Mouse (Mus musculus) embryonic facial prominence, embryonic 15.5 days (tissue): Measurements from ENCODE around the gene Hoxc12. TPM values are rescaled to one million over a fixed set of nuclear protein-coding genes. Genes with fewer than 3 reads are reported as not detected.

Source experiments
- ATAC-seq: fragments of 200-750 bp; cut with Nextera tagmentation; 2 replicates; pipeline ENCODE4 v1.8.0; 2017; ENCODE audit warnings: low read depth, moderate TSS enrichment; ENCODE audit not compliant: insufficient number of reproducible peaks, low FRiP score, low TSS enrichment
- H3K27ac ChIP-seq: fragments of 300-500 bp; sonication (generic); replicated peaks from 2 replicates; pipeline ENCODE4 v1.5.1; 2015; ENCODE audit warnings: mild to moderate bottlenecking, inconsistent platforms
- H3K27me3 ChIP-seq: fragments of 300-500 bp; sonication (generic); 2 replicates; pipeline ENCODE4 v1.6.1; 2015; ENCODE audit warnings: inconsistent platforms
- H3K36me3 ChIP-seq: fragments of 300-500 bp; sonication (generic); 2 replicates; pipeline ENCODE4 v1.6.1; 2015; ENCODE audit warnings: mild to moderate bottlenecking, inconsistent platforms
- H3K4me1 ChIP-seq: fragments of 300-500 bp; sonication (generic); 2 replicates; pipeline ENCODE4 v1.6.1; 2015; ENCODE audit warnings: inconsistent platforms
- H3K4me2 ChIP-seq: fragments of 300-500 bp; sonication (generic); replicated peaks from 2 replicates; pipeline ENCODE4 v1.6.1; 2015; ENCODE audit warnings: mild to moderate bottlenecking, inconsistent platforms
- H3K4me3 ChIP-seq: fragments of 300-500 bp; sonication (generic); replicated peaks from 2 replicates; pipeline ENCODE4 v1.5.1; 2015; ENCODE audit warnings: mild to moderate bottlenecking, inconsistent platforms
- H3K9ac ChIP-seq: fragments of 300-500 bp; sonication (generic); 2 replicates; pipeline ENCODE4 v1.6.1; 2015; ENCODE audit warnings: inconsistent platforms
- H3K9me3 ChIP-seq: fragments of 300-500 bp; sonication (generic); replicated peaks from 2 replicates; pipeline ENCODE4 v1.6.1; 2016; ENCODE audit warnings: inconsistent platforms
- WGBS: fragments of 180-500 bp; shearing (Covaris S2); methylation state at CpG from one replicate; pipeline ENCODE4 v1.1.7; 2015; 5-methylcytosine and 5-hydroxymethylcytosine counted together
- polyA plus RNA-seq: library from polyadenylated mRNA; unstranded; fragments of >200 nt; fragmentation: Nextera tagmentation; extraction: Ambion mirVana; gene quantifications from 2 replicates; pipeline ENCODE4 v1.2.1, GENCODE M21; 2015

Gene Hoxc12
- polyA plus RNA-seq, result 0.21 TPM in 1 of 2 replicates, not detected in the other

DNA sequence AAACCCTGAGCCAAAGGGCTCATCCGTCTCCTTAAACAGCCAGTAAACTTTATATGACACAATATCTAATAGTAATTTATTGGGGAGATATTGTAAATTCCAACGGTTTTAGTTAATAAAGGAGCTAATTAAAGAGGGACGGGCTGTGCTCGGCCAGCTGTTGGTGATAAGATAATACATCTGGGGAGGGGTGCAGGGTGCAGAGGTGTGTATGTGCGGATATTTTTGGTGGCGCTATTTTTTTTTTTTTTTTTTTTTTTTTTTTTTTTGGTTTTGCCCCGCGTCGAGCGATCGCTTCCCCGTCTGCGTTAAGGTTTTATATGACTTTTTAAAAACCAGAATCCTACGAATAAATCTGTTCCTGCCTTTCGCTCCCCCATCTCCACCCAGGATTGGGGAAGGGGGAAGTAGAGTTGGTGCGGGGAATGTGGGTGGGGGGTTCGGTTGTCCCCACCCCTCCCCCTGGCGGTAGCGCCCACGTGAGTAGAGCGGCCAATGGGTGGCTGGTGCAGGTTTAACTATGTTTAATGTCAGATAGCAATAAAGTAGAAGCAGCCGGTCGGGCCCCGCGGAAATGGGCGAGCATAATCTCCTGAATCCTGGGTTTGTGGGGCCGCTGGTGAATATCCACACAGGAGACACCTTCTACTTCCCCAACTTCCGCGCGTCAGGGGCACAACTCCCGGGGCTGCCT, at the start of gene Hoxc12:
Hoxc12 (plus strand) TSS at position 479 of the 694 bp plus-strand sequence.
- H3K27ac ChIP-seq, result no peak within 1 kb of the TSS
- no peak for ATAC-seq
- no peak within 1 kb of the TSS for H3K4me2 ChIP-seq
- H3K27me3 ChIP-seq, result peaks cover 99% of the 10 kb centered on the region
- WGBS, result under 1% methylated on average over 31 of the region's 31 CpGs
- H3K4me1 ChIP-seq, result peaks cover 8% of the 10 kb centered on the region; the same call in 1 of the 2 replicates
- no peaks in the 10 kb centered on the region for H3K9me3 ChIP-seq
- H3K9ac ChIP-seq, result no peak within 1 kb of the TSS
- H3K36me3 ChIP-seq, result no peaks in the 10 kb centered on the region
- H3K4me3 ChIP-seq, result peak within 1 kb of the TSS; percentile 10; the same call in 1 of the 2 replicates

DNA sequence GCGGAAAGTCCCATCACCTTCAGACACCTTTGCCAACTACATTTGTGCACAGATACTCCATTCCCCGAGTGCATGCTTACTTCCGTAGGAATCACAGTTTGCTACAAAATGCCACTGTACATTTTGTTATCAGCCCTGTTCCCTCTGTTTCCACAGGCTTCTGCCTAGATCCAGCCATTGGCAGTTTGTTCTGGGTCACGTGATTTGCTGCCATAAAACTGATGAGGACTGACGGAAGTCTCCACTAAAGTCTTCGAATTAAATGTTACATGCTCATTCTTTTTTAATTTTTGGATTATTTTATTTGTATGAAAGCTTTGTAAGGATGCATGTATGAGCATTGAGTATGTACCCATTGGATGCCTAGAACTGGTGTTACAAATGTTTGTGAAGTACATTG, 41.4 kb upstream of the Hoxc12 start:
- H3K4me2 ChIP-seq, result no peak overlapping the region
- no peaks in the 10 kb centered on the region for H3K36me3 ChIP-seq
- 87% methylated on average over 6 of the region's 6 CpGs for WGBS
- H3K9me3 ChIP-seq, result no peaks in the 10 kb centered on the region
- no peaks in the 10 kb centered on the region for H3K4me1 ChIP-seq
- no peak for ATAC-seq
- H3K27ac ChIP-seq, result no peak overlapping the region
- peaks cover 35% of the 10 kb centered on the region for H3K27me3 ChIP-seq
- no peak overlapping the region for H3K4me3 ChIP-seq
- H3K9ac ChIP-seq, result no peak overlapping the region

DNA sequence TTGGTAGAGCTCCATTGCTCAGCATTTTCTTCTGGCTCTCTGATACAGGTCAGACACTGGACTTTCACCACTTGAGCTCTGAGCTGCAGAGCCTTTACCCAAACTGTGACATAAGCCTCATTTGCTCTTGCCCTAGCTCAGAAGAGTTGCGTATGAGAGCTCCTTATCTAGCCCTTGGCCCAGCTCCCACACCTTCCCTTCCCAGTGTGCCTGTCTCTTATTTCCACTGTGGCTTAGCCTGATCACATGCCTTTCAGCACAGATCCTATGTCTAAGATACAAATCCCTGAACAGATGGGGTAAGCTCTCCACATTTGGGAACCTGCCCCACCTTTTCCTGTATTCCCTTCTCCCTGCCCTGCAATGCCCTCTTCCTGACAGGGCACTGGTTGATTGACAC, 31.6 kb upstream of the Hoxc12 start:
- no peaks in the 10 kb centered on the region for H3K9me3 ChIP-seq
- no peak overlapping the region for H3K4me2 ChIP-seq
- no peak overlapping the region for H3K4me3 ChIP-seq
- peaks cover 77% of the 10 kb centered on the region for H3K27me3 ChIP-seq
- no peak for ATAC-seq
- WGBS, result 40% methylated on average over 1 of the region's 1 CpGs
- H3K4me1 ChIP-seq, result no peaks in the 10 kb centered on the region
- no peak overlapping the region for H3K27ac ChIP-seq
- H3K9ac ChIP-seq, result no peak overlapping the region
- no peaks in the 10 kb centered on the region for H3K36me3 ChIP-seq

DNA sequence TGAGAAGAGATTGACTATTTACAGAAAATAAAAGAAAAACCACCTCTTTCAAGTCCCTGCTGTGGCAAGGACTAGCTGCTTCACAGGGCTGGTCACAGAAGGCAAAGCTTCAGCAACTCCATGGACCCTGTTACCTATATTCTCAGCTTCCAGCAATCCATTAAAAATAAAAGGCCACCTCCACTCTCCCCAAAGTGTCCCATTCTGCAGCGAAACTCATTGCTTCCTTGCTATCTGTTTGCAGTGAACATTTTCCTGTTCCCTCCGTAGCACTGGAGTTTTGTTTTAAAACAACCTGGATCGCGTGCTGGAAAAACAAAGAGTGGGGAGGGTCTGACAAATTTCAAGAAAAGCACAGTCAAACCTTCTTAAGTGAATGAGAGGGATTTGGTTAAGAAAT, 27.0 kb upstream of the Hoxc12 start:
- 3% methylated on average over 4 of the region's 4 CpGs for WGBS
- Histone ChIP-seq H3K36me3 (no peaks in the 10 kb centered on the region), H3K27me3 (peaks cover 90% of the 10 kb centered on the region), H3K9ac (no peak overlapping the region), H3K27ac (no peak overlapping the region), H3K4me3 (no peak overlapping the region), H3K4me1 (no peaks in the 10 kb centered on the region), H3K9me3 (no peaks in the 10 kb centered on the region), H3K4me2 (no peak overlapping the region)
- ATAC-seq, result no peak

DNA sequence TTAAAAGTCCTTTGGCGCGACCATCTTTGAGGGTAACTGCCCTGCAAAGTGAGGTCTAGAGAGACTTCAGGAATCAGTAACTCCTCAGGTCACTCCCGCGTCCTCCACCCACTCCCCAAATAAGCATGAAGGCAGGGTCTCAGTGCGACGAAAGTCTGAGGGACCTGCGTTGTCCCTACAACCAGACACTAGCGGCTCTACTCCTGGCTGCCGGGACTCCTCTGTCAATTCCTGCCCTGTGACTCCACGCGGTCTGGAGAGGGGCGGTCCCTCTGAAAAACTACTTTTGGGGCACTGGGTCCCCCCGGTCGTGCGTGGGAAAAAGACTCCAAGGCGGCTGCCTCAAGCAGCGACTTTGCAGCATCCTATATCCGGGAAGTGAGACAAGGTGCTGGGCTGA, 26.5 kb upstream of the Hoxc12 start:
- no peak overlapping the region for H3K4me2 ChIP-seq

DNA sequence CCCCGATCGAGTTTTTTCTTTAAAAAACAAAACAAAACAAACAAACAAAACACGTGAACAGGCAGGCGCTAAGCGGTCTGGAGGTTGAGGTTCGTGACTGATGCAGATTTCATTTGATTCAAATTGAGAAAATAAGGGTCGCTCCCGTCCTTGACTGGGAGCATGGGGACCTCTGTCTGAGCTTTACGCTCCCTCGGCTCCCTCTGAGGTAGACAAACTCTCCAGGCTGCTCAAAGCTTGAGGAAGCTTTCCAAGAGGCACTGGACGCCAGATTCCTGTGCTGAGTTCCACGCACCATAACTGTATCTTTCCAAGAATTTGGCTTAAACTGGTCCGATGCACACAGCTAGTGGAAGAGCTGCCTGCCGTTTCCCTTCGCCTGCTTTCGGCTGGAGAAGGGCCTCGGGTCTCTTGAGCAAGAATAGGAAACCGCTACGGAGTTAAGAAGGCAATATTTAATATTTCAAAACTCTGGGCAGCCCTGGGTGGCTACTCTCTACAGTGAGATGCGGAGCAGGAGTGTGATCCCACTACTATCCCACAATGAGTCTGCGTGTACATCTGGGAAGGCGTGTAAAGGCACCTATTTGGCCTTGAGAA, 26.0 kb upstream of the Hoxc12 start:
- WGBS, result 1% methylated on average over 22 of the region's 22 CpGs
- H3K27me3 ChIP-seq, result peaks cover 86% of the 10 kb centered on the region
- no peaks in the 10 kb centered on the region for H3K9me3 ChIP-seq
- no peak overlapping the region for H3K4me2 ChIP-seq
- no peak overlapping the region for H3K9ac ChIP-seq
- H3K27ac ChIP-seq, result no peak overlapping the region
- no peak for ATAC-seq
- no peaks in the 10 kb centered on the region for H3K4me1 ChIP-seq
- H3K4me3 ChIP-seq, result no peak overlapping the region
- no peaks in the 10 kb centered on the region for H3K36me3 ChIP-seq

More for the DNA sequence above, 26.5 kb upstream of the Hoxc12 start:
- under 1% methylated on average over 18 of the region's 18 CpGs for WGBS
- peaks cover 90% of the 10 kb centered on the region for H3K27me3 ChIP-seq
- H3K9ac ChIP-seq, result no peak overlapping the region
- no peaks in the 10 kb centered on the region for H3K36me3 ChIP-seq
- no peaks in the 10 kb centered on the region for H3K4me1 ChIP-seq
- ATAC-seq, result no peak
- no peaks in the 10 kb centered on the region for H3K9me3 ChIP-seq
- H3K4me3 ChIP-seq, result no peak overlapping the region
- no peak overlapping the region for H3K27ac ChIP-seq

DNA sequence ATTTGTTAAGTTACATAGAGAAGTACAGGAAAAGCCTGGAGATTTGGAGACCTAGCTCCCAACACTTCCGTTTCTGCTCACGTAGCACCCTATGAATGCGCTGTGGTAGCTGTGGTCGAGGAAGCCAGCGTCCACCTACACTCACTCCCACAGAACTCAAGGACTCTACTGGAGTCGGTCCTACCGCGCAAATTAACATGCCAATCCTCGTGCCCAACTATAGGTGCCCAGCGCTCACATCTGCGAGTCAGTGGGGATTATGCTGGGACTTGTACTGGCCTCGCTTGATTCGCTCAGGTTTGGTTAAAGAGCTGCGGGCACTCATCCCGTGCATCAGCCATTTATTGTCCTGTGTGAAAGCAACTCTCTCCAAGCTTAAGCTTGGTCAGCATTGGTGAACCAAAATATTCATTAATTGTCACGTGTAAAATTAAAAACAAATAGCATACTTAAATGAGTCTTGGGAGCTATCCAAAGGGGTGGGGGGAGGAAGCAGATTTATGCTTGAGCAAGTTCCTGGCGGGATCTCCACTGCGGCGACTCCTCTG, 23.4 kb upstream of the Hoxc12 start:
- no peak overlapping the region for H3K9ac ChIP-seq
- ATAC-seq, result no peak
- WGBS, result 1% methylated on average over 19 of the region's 19 CpGs
- no peaks in the 10 kb centered on the region for H3K4me1 ChIP-seq
- H3K9me3 ChIP-seq, result no peaks in the 10 kb centered on the region
- no peaks in the 10 kb centered on the region for H3K36me3 ChIP-seq
- H3K27ac ChIP-seq, result no peak overlapping the region
- no peak overlapping the region for H3K4me2 ChIP-seq
- peaks cover 89% of the 10 kb centered on the region for H3K27me3 ChIP-seq
- H3K4me3 ChIP-seq, result no peak overlapping the region

DNA sequence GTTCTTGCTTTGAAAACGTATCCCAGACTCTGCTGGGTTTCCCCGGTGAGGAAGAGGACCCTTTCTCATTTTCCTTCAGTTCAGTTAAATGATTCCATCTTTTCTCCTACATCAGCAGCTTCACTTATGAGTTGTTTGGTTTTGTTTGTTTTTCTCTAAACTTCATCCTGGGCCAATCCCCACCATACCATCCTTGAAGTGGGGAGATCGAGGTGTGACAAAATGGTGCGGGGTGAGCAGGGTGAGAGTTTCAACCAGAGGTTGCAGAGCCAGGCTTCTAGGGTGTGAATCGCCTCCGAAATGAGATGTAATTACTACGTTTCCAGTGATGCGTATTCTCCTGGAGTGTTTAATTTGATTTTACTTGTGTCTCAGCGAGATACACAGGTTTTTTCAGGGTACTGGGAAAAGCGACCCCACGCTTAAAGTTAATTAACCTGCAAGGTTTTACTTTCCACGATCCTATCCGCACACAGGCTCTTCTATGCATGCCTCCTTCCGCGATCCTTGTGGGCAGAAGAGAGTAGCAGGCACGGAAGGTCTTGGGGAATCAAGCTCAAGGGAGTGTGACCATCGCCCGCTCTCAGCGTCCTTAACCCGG, 18.5 kb upstream of the Hoxc12 start:
- Histone ChIP-seq H3K27ac (no peak overlapping the region), H3K9ac (no peak overlapping the region)
- 4% methylated on average over 20 of the region's 20 CpGs for WGBS

DNA sequence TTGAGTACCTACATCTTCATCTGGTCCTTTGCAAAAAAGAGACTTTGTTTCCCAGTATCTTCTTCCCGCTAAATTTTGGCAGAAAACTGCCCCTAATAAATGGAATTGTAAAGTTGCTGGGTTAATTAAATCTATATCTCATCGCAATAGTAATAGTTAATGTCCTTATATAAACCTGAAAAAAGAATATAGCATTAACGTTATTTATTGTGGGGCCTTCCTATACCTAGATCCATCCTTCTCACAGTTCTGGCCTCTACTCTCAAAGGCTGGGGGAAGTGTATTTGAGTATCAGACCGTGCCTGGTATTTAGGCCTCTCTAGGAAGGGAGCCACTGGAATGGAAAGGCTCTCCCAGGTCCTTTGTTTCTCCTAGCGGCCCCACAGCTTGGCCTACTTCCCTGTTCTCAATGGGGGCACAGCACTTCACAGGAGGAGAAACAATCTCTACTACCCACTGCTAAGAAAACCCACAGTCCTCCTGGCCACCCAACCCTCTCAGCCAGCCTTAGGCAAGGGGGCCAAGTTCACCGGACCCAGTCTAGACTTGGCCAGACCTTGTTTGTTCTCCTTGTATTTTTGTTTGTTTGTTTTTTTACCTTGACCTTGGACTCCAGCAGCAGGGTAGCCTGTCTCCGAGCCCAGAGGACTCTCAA, 17.8 kb upstream of the Hoxc12 start:
- Histone ChIP-seq H3K36me3 (no peaks in the 10 kb centered on the region), H3K4me3 (no peak overlapping the region), H3K4me2 (no peak overlapping the region), H3K4me1 (peaks cover 16% of the 10 kb centered on the region), H3K9ac (no peak overlapping the region), H3K27ac (no peak overlapping the region), H3K27me3 (peaks cover 91% of the 10 kb centered on the region), H3K9me3 (no peaks in the 10 kb centered on the region)
- ATAC-seq, result no peak
- 5% methylated on average over 7 of the region's 7 CpGs for whole genome bisulfite sequencing

More for the DNA sequence above, 18.5 kb upstream of the Hoxc12 start:
- Histone ChIP-seq H3K4me2 (no peak overlapping the region), H3K27me3 (peaks cover 91% of the 10 kb centered on the region), H3K4me1 (peaks cover 16% of the 10 kb centered on the region), H3K9me3 (no peaks in the 10 kb centered on the region), H3K36me3 (no peaks in the 10 kb centered on the region), H3K4me3 (no peak overlapping the region)
- ATAC-seq, result no peak

DNA sequence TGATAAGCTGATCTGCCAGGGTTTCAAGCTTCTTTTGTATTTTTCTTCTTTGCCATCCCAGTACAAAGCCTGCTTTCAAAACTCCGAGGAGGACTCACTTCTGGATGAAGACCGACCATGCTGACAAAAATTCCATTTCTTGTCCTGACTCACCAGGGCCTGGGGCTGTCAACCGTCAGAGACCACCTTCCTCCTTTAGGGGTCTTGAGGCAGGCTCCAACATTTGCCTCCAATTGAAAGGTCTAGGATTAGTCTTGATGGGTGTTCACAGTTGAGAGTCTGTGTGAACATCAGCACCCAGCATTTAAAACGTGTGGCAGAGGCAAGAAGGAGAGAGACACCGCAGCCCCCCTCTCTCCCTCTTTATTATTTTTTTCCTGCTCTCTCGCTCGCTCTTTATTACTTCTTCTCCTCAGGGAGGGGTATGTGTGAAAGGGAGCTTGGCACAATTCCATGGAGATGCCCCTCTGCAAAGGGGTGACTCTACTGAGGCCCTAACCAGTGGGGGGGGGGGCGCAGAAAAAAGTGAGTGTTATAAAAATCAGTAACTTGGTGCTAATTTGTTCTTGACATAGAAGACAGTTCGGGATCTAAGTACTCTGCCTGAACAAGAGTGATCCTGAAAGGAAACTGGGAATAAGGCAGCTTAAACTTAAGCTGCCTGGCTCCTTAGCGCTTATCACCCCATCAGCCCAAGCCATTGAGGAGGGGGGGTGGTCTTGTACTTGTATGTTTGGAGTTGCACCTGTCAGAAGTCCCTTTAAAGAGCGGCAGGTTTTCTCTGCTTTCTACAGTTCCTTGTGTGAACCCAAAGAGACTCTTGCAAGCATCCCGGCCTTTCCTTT, 17.0 kb upstream of the Hoxc12 start:
- no peak overlapping the region for H3K27ac ChIP-seq
- WGBS, result 2% methylated on average over 12 of the region's 12 CpGs
- no peaks in the 10 kb centered on the region for H3K36me3 ChIP-seq
- peaks cover 93% of the 10 kb centered on the region for H3K27me3 ChIP-seq
- peaks cover 16% of the 10 kb centered on the region for H3K4me1 ChIP-seq
- H3K9me3 ChIP-seq, result no peaks in the 10 kb centered on the region
- no peak overlapping the region for H3K4me2 ChIP-seq
- no peak for ATAC-seq
- H3K4me3 ChIP-seq, result no peak overlapping the region
- H3K9ac ChIP-seq, result no peak overlapping the region
